Mouse (Mus musculus): ENCODE measurements around the gene Hoxb6.

DNA sequence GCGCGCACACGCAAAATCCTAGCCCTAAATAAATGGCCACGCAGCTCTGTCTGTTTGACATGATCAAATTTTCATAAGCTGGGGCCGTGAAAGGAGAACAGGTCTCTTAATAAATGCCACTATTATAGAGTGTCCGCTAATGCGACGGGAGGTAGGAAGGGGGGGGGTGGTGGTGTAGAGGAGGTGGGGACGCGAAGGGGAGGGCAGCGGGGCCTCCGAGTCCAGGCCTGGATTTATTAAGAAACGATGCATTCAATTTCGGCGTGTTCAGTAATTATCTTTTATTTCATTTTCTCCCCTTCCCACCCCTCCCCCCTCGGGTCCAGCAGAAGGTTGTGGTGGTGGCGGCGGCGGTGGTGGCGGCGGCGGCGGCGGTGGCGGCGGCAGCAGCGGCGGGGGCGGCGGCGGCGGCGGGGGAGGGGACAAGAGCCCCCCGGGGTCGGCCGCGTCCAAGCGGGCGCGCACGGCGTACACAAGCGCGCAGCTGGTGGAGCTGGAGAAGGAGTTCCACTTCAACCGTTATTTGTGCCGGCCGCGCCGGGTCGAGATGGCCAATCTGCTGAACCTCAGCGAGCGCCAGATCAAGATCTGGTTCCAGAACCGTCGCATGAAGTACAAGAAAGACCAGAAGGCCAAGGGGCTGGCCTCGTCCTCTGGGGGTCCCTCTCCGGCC, 53.1 kb downstream of the Hoxb6 start:
- no peak for TF ChIP-seq CTCF (IDR thresholded peaks at IDR 0.05; ENCODE audit: borderline replicate concordance, extremely low read depth, insufficient read depth, insufficient read length)
- TF ChIP-seq POLR2A (IDR thresholded peaks at IDR 0.05; ENCODE audit: borderline replicate concordance, extremely low read depth, insufficient read depth, insufficient read length, poor library complexity, severe bottlenecking) = no peak

Measured in brain, embryonic 14.5 days (tissue).